Mouse (Mus musculus) stomach, embryonic 16.5 days (tissue): ENCODE data around the gene Fgf4. TPM values are rescaled to one million over a fixed set of nuclear protein-coding genes. Genes with fewer than 3 reads are reported as not detected.

Experiments
- ATAC-seq: fragments of 200-750 bp; cut with Nextera tagmentation; 2 replicates; pipeline ENCODE4 v1.8.0; 2017; ENCODE audit warnings: moderate number of reproducible peaks, moderate TSS enrichment; ENCODE audit not compliant: insufficient read depth, low FRiP score
- H3K27ac ChIP-seq: fragments of 300-500 bp; sonication (generic); 2 replicates; pipeline ENCODE4 v1.5.1; 2014; ENCODE audit warnings: low read length
- H3K27me3 ChIP-seq: fragments of 300-500 bp; sonication (generic); 2 replicates; pipeline ENCODE4 v1.6.1; 2014; ENCODE audit warnings: low read length, control low read depth, mixed read lengths; ENCODE audit not compliant: control insufficient read depth, insufficient read depth
- H3K36me3 ChIP-seq: fragments of 300-500 bp; sonication (generic); 2 replicates; pipeline ENCODE4 v1.6.1; 2014; ENCODE audit warnings: low read length; ENCODE audit not compliant: control insufficient read depth, insufficient read depth
- H3K4me1 ChIP-seq: fragments of 300-500 bp; sonication (generic); 2 replicates; pipeline ENCODE4 v1.6.1; 2014; ENCODE audit warnings: low read length, control low read depth, mixed read lengths; ENCODE audit not compliant: control insufficient read depth, insufficient read depth
- H3K4me2 ChIP-seq: fragments of 300-500 bp; sonication (generic); 2 replicates; pipeline ENCODE4 v1.6.1; 2014; ENCODE audit warnings: low read depth, low read length, mixed read lengths
- H3K4me3 ChIP-seq: fragments of 300-500 bp; sonication (generic); replicated peaks from 2 replicates; pipeline ENCODE4 v1.5.1; 2014; ENCODE audit warnings: mild to moderate bottlenecking, low read length
- H3K9ac ChIP-seq: fragments of 300-500 bp; sonication (generic); 2 replicates; pipeline ENCODE4 v1.6.1; 2014; ENCODE audit warnings: low read length
- H3K9me3 ChIP-seq: fragments of 300-500 bp; sonication (generic); replicated peaks from 2 replicates; pipeline ENCODE4 v1.6.1; 2016; ENCODE audit warnings: low read length, control low read depth; ENCODE audit not compliant: control insufficient read depth
- WGBS: fragments of 180-500 bp; shearing (Covaris S2); extraction: QIAGEN DNeasy Blood & Tissue Kit; methylation state at CpG from one replicate; pipeline ENCODE4 v1.1.7; 2014; 5-methylcytosine and 5-hydroxymethylcytosine counted together
- polyA plus RNA-seq: library from polyadenylated mRNA; unstranded; fragments of >200 nt; fragmentation: Nextera tagmentation; extraction: Ambion mirVana; gene quantifications from 2 replicates; pipeline ENCODE4 v1.2.1, GENCODE M21; 2015

The Fgf4 gene
- polyA plus RNA-seq, 1 experiment from 2014 or later: 0.08 TPM

GRCm38 (mm10) chr7:144914296-144914947 is 67.3 kb downstream of the Fgf4 start:
- peak overlapping the region; percentile 4; the same call in 1 of the 2 replicates for H3K27ac ChIP-seq
- 6% methylated on average over 17 of the region's 17 CpGs for WGBS
- peak overlapping the region; percentile 55 for H3K4me2 ChIP-seq

More at GRCm38 (mm10) chr7:144914296-144914947, 67.3 kb downstream of the Fgf4 start:
- H3K27me3 ChIP-seq: no peaks in the 10 kb centered on the region
- ATAC-seq: peak; percentile 91
- peak overlapping the region; percentile 80 for H3K4me3 ChIP-seq
- no peaks in the 10 kb centered on the region for H3K36me3 ChIP-seq
- no peaks in the 10 kb centered on the region for H3K9me3 ChIP-seq
- H3K4me1 ChIP-seq: peaks cover 8% of the 10 kb centered on the region
- peak overlapping the region; percentile 84 for H3K9ac ChIP-seq

Other genes with a start within 250 kb of the Fgf4 start
- gene Ano1, start 95.4 kb upstream of the Fgf4 start, polyA plus RNA-seq: 60.9 and 70.2 TPM in 2 replicates
- not detected in 2 replicates for gene Fgf3, start 9.3 kb upstream of the Fgf4 start, polyA plus RNA-seq
- not detected in 2 replicates for gene Fgf15, start 49.2 kb downstream of the Fgf4 start, polyA plus RNA-seq
- 27.9 and 28.6 TPM in 2 replicates for gene LTO1, start 67.7 kb downstream of the Fgf4 start, polyA plus RNA-seq
- 59.0 and 65.4 TPM in 2 replicates for gene Ccnd1, start 92.6 kb downstream of the Fgf4 start, polyA plus RNA-seq